Mouse (Mus musculus) megakaryocyte, adult 5-6 weeks (primary cell): ENCODE measurements around the gene Shbg. TPM values are rescaled to one million over a fixed set of nuclear protein-coding genes. Genes with fewer than 3 reads are reported as not detected.

Experiments used
- ATAC-seq: 2 replicates; pipeline ENCODE4 v1.8.0; 2016; ENCODE audit warnings: mild to moderate bottlenecking, inconsistent platforms; ENCODE audit not compliant: poor library complexity, severe bottlenecking
- total RNA-seq, 2 experiments: library from RNA; stranded (forward) in 1 of 2; stranded (reverse) in 1 of 2; fragments of 153-499, 151-499 nt in 1 of 2; fragments of 221-1000, 200-1000 nt in 1 of 2; gene quantifications; 2 replicates each; pipeline versions ENCODE4 v1.2.3 to v1.2.4; 2015 to 2017

The Shbg gene
- total RNA-seq, 2 experiments from 2014 or later = not detected

DNA sequence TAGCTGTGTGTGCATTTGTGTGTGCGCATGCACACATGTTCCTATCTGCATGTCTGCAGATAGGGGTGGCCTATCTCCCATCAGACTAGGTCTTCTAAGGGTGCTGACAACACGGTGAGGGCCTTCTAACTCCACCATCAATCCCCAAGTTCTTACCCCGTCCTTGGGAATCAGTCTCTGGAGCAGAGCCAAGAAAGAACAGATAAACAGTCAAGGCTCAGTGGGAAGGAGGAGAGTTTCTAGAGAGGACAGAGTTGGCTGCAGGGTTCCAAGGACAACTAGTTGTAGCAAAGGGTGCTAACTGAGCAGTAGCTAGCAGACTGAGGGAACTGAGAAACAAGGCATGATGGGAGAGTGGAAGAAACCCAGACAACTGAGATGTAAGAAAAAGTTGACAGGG lies 15.9 kb downstream of the Shbg start:
- no peak for ATAC-seq

- ATAC-seq = no peak
Measured at GRCm38 (mm10) chr11:69600098-69600497, 17.6 kb downstream of the Shbg start.

DNA sequence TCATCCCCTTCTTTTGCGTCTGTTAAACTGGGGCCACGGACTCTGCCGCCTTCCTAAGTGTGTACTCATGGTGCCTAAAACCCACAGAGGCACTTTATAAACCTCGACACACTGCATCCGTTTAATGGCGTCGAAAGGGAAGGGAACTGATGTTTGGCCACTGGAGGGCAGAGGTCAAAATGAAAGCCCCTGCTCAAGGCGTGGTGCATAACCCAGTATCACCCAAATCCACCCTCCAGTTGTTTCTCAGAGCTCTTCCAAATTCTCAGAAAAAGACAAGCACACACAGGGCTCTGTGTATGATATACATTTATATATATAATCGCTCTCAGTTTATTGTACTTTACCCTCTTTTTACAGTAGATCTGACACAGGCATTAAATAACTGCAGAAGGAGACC lies 18.3 kb downstream of the Shbg start:
- ATAC-seq = no peak

DNA sequence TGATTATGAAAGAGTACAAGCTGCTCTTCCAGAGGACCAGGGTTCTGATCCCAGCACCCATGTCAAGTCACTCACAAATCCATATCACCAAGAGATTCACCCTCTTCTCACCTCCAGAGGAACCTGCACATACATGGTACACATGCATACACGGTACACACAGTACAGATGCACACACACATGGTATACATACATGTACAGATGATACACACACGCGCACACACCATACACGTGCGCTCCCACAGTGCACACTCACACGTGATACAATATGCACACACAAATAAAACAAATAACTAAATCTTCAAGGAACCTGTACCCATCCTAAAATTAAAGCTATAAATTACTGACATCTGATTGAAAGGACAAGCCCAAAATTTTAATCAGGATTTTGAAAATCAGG lies 22.9 kb downstream of the Shbg start:
- no peak for ATAC-seq

- no peak for ATAC-seq
Measured at GRCm38 (mm10) chr11:69592799-69593198, 24.9 kb downstream of the Shbg start.

DNA sequence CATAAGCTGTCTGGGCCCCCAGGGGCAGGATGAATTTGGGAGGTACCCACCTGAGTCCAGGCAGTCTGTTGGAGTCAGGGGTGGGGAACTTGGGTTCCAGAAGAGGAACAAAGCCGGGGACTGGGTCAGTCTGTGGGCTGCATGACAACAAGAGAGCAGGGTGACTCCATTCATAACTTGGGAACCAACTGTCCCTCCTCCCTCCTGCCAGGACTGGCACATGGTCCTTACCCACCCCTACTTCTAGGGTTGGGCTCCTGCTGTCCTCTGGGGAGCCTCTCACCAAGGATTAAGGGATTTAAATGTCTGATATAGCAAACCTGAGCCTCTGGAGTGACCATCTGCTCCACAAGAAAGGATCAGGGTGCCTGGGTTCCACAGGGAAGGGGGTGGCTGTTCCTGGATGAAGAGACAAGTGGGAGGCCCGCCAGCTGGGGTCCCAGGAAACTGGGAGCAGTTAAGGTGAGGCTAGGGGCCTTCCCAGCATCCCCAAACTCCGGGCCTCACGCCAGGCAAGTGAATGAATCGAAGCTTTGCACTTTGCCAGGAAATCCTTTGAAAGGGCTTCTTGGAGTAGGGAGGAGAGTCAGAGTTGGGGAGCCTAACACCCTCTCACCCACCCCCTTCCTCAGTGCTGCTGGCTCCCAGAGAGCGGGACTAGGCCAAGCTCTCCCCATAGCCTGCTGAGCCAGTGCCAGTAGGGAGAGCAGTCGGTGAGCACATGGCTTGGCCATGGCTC lies 25.6 kb downstream of the Shbg start:
- ATAC-seq = no peak

- no peak for ATAC-seq
Measured at GRCm38 (mm10) chr11:69591424-69591823, 26.3 kb downstream of the Shbg start.

DNA sequence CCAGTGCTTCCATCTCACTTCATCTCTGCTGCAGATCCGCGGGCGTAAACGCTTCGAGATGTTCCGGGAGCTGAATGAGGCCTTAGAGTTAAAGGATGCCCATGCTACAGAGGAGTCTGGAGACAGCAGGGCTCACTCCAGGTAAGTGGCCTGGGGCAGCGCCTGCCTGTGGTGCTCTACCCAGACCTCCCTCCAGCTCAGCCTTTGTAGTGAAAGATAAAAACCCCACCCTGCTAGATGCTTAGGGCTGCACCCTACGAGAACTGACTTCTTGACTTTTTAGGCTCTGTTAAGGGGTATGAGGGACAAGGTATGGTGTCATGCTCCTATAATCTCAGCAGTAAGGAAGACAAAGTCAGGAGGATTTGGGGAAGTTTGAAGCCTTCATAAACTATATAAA lies 27.1 kb downstream of the Shbg start:
- ATAC-seq = no peak

DNA sequence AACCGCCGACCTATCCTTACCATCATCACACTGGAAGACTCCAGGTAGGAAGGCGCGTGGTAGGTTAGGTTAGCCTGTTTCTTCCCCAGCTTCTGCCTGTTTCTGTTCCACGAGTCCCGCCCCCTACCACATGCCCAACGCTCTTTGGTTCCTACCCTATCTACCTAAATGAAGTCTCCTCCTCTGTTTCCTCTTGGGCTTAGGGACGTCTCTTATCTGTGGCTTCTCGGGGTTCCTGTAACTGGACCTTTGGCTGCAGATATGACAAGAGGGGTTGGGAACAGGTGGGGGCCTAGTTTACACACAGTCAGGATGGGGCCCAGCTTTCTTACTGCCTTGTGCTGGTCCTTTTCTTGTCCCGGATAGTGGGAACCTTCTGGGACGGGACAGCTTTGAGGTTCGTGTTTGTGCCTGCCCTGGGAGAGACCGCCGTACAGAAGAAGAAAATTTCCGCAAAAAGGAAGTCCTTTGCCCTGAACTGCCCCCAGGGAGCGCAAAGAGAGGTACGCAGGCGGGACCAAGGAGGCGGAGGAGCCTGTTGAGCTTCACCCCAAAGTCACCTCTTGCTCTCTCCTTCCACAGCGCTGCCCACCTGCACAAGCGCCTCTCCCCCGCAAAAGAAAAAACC lies 28.4 kb downstream of the Shbg start:
- ATAC-seq = no peak; the same call in 1 of the 2 replicates

- ATAC-seq = peak; percentile 55
Measured at GRCm38 (mm10) chr11:69585718-69586325, 31.9 kb downstream of the Shbg start.

DNA sequence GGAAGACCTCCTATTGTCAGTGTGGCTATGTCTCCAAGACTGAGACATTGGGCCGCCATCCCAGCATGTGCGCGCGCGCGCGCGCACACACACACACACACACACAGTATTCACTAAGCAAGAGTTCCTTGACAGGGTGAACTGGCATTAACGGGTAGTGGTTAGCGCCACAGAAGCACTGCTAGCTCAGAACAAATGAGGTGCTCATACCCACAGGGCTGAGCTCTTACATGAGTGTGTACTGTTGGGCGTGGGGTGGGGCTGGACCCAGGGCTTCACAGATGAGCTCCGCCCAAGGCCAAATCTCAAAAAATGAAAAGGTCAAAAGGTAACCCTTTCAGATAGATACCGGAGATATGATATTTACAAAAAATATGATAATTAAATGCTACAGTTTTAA lies 32.8 kb downstream of the Shbg start:
- no peak for ATAC-seq

GRCm38 (mm10) chr11:69584008-69584407 lies 33.7 kb downstream of the Shbg start:
- no peak for ATAC-seq

DNA sequence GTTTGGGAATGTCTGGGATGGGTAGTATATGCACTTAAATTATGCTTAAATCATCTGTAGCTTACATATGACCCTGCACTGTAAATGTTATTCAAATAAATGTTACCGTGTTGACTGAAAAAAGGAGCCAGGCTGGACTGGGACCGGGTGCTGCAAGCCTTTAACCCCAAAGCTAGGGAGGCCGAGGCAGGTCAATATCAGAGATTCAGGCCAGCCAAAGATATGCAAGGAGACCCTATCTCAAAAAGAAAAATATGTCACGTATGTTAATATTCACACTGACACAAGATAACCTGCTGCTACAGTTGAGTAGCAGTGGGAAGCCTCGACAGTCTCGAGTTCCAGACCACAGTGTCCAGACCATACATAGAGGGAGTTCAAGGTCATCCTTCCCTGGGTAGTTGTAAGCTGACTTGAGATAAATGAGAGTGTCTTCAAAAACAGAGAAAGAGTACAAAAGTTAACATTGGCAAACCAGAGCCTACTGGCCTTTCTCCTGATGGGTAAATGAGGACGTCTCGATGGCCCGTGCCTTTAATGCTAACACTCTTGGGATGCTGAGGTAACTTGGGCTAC lies 35.4 kb downstream of the Shbg start:
- ATAC-seq = no peak

GRCm38 (mm10) chr11:69581814-69582213 lies 35.9 kb downstream of the Shbg start:
- no peak for ATAC-seq

DNA sequence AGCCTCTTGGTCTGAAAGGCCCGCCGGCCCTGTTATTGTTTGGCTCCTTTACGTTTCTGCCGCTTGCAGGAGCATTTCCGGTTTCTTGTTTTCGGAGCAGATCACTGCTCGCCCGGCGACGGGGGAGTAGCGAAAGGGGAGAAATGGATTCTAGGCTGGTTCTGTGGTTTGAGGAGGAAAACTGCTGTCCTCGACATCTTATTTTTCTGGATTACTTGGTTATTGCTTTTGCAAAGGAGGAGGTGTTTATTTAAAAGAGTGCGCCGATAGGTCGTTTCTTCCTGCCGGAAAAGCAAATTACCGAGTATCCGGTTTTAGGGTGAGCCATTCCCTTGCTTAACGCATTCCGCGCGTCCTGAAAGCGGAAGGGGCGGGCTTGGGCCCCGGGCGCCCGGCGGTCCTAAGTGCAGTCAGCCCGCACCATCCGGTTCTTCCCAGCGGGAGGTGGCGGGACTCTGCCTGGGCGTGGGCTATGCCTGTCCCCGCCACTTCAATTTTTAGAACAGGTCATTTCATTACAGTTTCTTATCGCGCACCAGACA lies 36.5 kb downstream of the Shbg start:
- peak; percentile 69 for ATAC-seq

DNA sequence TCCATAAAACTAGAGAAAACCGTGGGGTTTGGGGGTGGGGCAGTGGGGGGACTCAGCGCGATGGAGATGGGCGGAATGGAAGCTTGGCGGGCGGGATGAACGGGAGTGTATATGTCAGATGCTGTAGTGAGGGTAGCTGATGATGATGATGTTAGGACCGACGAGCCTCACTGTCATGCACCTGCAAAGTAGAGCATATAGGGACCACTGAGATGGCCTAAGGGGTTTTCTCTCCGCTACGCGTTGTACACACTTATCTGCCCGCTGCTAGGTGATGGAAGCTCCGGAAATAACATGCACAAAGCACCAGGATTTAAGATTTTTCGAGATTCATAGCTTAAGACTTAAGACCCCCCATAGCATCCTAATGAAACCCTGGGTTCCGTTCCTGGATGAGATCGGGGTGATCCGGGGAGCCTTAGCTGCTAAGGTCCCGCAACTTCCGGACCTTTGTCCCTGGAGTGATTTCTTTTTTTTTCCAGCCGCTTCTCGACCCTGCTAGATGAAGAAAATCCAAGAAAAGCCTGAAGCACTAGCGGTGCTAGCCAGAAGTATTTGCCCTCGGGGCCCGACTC lies 37.0 kb downstream of the Shbg start:
- ATAC-seq = no peak

- ATAC-seq = peak; percentile 69
Measured at GRCm38 (mm10) chr11:69580091-69580514, 37.6 kb downstream of the Shbg start, which contains the start of the genes Wrap53 and Trp53. Gene Wrap53, minus strand, starts transcription at chr11:69580255. Gene Trp53, plus strand, starts transcription at chr11:69580359.

DNA sequence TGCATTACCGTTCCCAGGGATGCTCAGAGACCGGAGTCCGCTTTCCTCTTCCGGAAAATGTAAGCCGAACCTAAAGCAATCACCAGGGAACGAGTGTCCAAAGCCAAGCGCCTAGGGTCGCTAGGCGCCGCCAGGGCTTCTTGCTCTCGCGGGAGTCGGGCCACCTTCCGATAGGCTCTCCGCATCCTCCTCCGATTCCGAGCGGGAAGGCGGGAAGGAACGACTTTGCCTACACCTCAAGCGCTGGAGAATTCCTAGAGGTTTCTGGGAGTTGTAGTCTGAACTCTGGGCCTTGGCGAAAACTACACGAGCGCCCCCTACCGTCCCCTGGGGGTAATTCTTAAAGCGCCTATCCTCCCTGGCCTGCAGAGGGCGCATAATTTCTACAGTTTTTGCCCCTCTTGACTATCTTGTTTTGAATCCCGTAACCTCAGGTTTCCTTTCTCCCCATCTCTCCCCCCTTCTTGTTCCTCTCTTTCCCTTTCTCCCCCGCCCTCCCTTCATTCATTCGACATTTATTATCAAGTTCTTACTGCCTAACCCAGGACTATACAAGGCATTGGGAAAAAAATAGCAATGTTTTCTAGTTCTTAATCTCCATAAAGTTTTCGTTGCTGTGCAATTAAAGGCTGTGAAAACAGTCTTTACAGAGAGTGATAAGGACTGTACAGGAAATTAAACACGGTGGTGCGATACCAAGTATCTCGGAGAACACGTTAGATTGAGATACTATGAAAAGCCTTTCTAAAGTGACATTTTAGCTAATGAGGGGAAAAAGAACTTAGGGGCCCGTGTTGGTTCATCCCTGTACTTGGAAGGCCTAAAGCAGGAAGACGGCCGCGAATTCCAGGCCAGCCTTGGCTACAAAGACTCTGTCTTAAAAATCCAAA lies 38.3 kb downstream of the Shbg start:
- ATAC-seq = peak; percentile 68

DNA sequence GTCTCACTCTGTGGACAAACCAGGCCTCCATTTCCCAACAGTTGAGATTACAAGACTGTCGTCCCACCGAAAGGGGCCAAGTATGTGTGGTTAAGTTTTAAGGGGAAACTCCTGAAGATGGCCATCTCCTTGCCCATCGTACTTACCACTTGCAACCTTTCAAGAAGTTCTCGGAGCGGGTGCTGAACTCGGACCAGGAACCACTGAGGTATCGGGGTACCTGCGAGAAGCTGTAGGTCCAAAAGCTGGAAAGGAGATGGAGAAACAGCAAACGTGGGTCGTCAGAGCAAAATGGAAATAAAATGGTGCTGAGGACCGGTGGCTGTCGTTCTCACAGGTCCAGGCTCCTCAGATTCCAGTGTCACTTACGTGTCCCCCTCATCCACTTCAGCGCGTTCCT lies 39.4 kb downstream of the Shbg start:
- ATAC-seq = no peak

GRCm38 (mm10) chr11:69576307-69576706 lies 41.4 kb downstream of the Shbg start:
- ATAC-seq = no peak
